Mouse (Mus musculus) embryonic fibroblast, embryonic 13.5 days (primary cell): Measurements from ENCODE around the gene Tex14.

Experiments used
- CTCF ChIP-seq: IDR thresholded peaks from 2 replicates; pipeline ENCODE4 v1.5.1; 2011; ENCODE audit warnings: mild to moderate bottlenecking, control low read depth, low read length, moderate library complexity, borderline replicate concordance; ENCODE audit not compliant: insufficient read depth
- POLR2A ChIP-seq: IDR thresholded peaks from 2 replicates; pipeline ENCODE4 v1.6.1; 2011; ENCODE audit warnings: low read depth, mild to moderate bottlenecking, control low read depth, low read length, moderate library complexity

DNA sequence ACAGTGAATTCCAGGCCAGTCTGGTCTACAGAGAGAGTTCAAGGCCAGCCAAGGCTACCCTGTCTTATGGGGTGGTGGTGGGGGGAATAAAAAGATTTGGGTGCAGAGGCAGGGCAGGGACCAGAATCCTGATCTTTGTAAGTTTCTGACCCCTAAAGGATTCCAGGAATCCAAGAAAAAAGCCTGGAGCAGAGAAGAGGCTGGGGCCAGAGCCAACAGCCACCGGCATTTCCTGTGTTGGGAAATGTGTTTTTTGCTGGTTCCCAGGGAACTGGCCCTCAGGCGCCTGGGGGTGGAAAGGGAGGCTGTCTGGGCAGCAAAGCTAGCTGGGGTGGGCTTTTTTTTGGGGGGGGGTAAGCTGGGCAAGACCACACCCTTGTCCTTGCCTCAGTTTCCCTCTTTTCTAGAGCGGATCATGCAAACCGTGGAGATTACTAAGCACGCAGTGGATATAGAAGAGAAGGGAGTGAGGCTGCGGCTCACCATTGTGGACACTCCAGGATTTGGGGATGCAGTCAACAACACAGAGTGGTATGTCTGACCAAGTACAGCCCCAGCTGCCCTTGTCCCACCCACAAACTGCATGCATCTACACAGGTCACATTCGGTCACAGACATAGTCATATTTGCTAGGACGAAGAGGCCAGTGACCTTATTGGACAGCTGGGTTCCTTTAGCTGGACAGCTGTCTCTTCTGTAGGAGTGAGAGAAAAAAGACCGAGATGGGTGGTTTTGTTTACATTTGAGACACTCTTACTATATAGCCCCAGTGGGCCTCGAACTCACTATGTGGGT lies 180.0 kb downstream of the Tex14 start:
- TF ChIP-seq CTCF (no peak), POLR2A (no peak)
